Mouse (Mus musculus) megakaryocyte, embryonic 14.5 days (primary cell): ENCODE data around the gene AW146154.

ENCODE experiments used
- FLI1 ChIP-seq: IDR thresholded peaks from 2 replicates; pipeline ENCODE4 v1.6.1; 2012; ENCODE audit warnings: low read length, inconsistent platforms, mixed read lengths
- GATA1 ChIP-seq: IDR thresholded peaks from 3 replicates; pipeline ENCODE4 v1.6.1; 2012; ENCODE audit warnings: mixed read lengths, low read length, inconsistent platforms, borderline replicate concordance

DNA sequence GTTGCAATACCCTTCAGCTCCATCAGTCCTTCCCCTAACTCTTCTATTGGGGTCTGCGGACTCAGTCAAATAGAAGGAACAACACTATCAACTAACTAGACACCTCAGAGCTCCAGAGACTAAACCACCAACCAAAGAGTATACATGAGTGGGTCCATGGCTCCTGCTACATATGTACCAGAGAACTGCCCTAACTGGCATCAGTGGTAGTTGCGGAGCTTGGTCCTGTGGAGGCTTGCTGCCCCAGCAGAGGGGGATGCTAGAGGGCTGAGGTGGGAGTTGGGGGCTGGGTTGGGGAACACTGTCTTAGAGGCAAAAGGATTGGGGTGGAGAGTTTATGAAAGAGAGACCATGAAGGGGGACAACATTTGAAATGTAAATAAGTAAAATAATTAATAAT is 1.8 kb downstream of the AW146154 start:
- TF ChIP-seq GATA1 (no peak), FLI1 (no peak)
